Mouse (Mus musculus) MEL (cell line): ENCODE data around the gene Fcgr1. TPM values are rescaled to one million over a fixed set of nuclear protein-coding genes. Genes with fewer than 3 reads are reported as not detected.
A peak's percentile ranks its signal among the peaks of the same experiment; 100 is the strongest.
"Not testable (repeated sequence)": the region's sequence is repeated elsewhere in the genome, so short reads cannot be mapped to it uniquely, and the experiment has no call there.

ENCODE experiments used
- DNase-seq: peaks from one replicate; pipeline ENCODE4 v3.0.0; 2011; ENCODE audit warnings: low read depth, low spot score
- H3K27ac ChIP-seq: 2 replicates; pipeline ENCODE4 v1.5.1; 2012; ENCODE audit warnings: low read depth, mild to moderate bottlenecking, control low read depth, low read length, moderate library complexity; ENCODE audit not compliant: control insufficient read depth
- H3K27me3 ChIP-seq, 2 experiments: fragments of 150-350 bp in 1 of 2; sonication (generic) in 1 of 2; 2 replicates each; pipeline ENCODE4 v1.6.1; 2012; ENCODE audit warnings: low read length in 2 of 2, mild to moderate bottlenecking in 2 of 2, improper control_type of control experiment in 1 of 2, moderate library complexity in 1 of 2; ENCODE audit not compliant: insufficient read depth in 2 of 2, control insufficient read depth in 1 of 2
- H3K36me3 ChIP-seq, 2 experiments: 2 replicates each; pipeline ENCODE4 v1.6.1; 2012 to 2014; ENCODE audit warnings: low read length in 2 of 2, improper control_type of control experiment in 1 of 2, inconsistent platforms in 1 of 2, mild to moderate bottlenecking in 1 of 2; ENCODE audit not compliant: insufficient read depth in 2 of 2, control insufficient read depth in 1 of 2
- H3K4me1 ChIP-seq, 2 experiments: fragments of 150-350 bp in 1 of 2; sonication (generic) in 1 of 2; 2 replicates each; pipeline ENCODE4 v1.6.1; 2012; ENCODE audit warnings: low read length in 2 of 2, improper control_type of control experiment in 1 of 2, mild to moderate bottlenecking in 1 of 2; ENCODE audit not compliant: insufficient read depth in 2 of 2, control insufficient read depth in 1 of 2
- H3K4me3 ChIP-seq, 2 experiments: fragments of 150-350 bp in 1 of 2; sonication (generic) in 1 of 2; 2 replicates each; pipeline ENCODE4 v1.5.1; 2012; ENCODE audit warnings: low read depth in 2 of 2, low read length in 2 of 2, mild to moderate bottlenecking in 2 of 2, moderate library complexity in 2 of 2, control low read depth in 1 of 2, improper control_type of control experiment in 1 of 2; ENCODE audit not compliant: control insufficient read depth in 1 of 2, insufficient read depth in 1 of 2
- H3K79me2 ChIP-seq: 2 replicates; pipeline ENCODE4 v1.6.1; 2012; ENCODE audit warnings: mild to moderate bottlenecking, low read length, moderate library complexity; ENCODE audit not compliant: control insufficient read depth, poor library complexity, insufficient read depth
- H3K9ac ChIP-seq: 2 replicates; pipeline ENCODE4 v1.6.1; 2012; ENCODE audit warnings: low read depth, mild to moderate bottlenecking, control low read depth, low read length, moderate library complexity; ENCODE audit not compliant: control insufficient read depth, poor library complexity, severe bottlenecking
- H3K9me3 ChIP-seq: fragments of 150-350 bp; sonication (generic); replicated peaks from 2 replicates; pipeline ENCODE4 v1.6.1; 2012; ENCODE audit warnings: mild to moderate bottlenecking, low read length, improper control_type of control experiment, moderate library complexity; ENCODE audit not compliant: insufficient read depth
- BHLHE40 ChIP-seq: IDR thresholded peaks from 2 replicates; pipeline ENCODE4 v1.6.1; 2012; ENCODE audit warnings: low read depth, mild to moderate bottlenecking, inconsistent platforms, low read length, improper control_type of control experiment, borderline replicate concordance
- CHD1 ChIP-seq: IDR thresholded peaks from 2 replicates; pipeline ENCODE4 v1.6.1; 2012; ENCODE audit warnings: low read depth, mild to moderate bottlenecking, inconsistent platforms, low read length, improper control_type of control experiment
- CHD2 ChIP-seq: IDR thresholded peaks from 2 replicates; pipeline ENCODE4 v1.6.1; 2011; ENCODE audit warnings: low read length, improper control_type of control experiment
- GATA1 ChIP-seq: IDR thresholded peaks from 2 replicates; pipeline ENCODE4 v1.6.1; 2011; ENCODE audit warnings: low read depth, low read length, improper control_type of control experiment
- KAT2A ChIP-seq: conservative IDR thresholded peaks from 2 replicates; pipeline ENCODE4 v1.6.1; 2012; ENCODE audit warnings: low read depth, low read length, improper control_type of control experiment, inconsistent platforms
- MEF2A ChIP-seq: IDR thresholded peaks from 2 replicates; pipeline ENCODE4 v1.6.1; 2014; ENCODE audit warnings: low read depth, mild to moderate bottlenecking, inconsistent platforms, low read length, improper control_type of control experiment; ENCODE audit not compliant: poor library complexity, insufficient replicate concordance, severe bottlenecking; ENCODE audit errors: extremely low read depth
- MXI1 ChIP-seq: IDR thresholded peaks from 2 replicates; pipeline ENCODE4 v1.6.1; 2011; ENCODE audit warnings: mild to moderate bottlenecking, low read depth, low read length, improper control_type of control experiment
- MYB ChIP-seq: IDR thresholded peaks from 2 replicates; pipeline ENCODE4 v1.6.1; 2011; ENCODE audit warnings: mild to moderate bottlenecking, low read depth, low read length, improper control_type of control experiment
- MYC ChIP-seq: IDR thresholded peaks from 2 replicates; pipeline ENCODE4 v1.6.1; 2011; ENCODE audit warnings: low read depth, mild to moderate bottlenecking, low read length, improper control_type of control experiment, moderate library complexity
- NELFE ChIP-seq: IDR thresholded peaks from 2 replicates; pipeline ENCODE4 v1.6.1; 2011; ENCODE audit warnings: low read depth, low read length, improper control_type of control experiment
- NRF1 ChIP-seq: IDR thresholded peaks from 2 replicates; pipeline ENCODE4 v1.6.1; 2014; ENCODE audit warnings: low read depth, mild to moderate bottlenecking, inconsistent platforms, low read length, improper control_type of control experiment, moderate library complexity; ENCODE audit not compliant: poor library complexity, insufficient read depth, severe bottlenecking
- POLR2A ChIP-seq, 2 experiments: IDR thresholded peaks; 2 replicates each; pipeline ENCODE4 v1.6.1; 2011 to 2012; ENCODE audit warnings: low read length in 2 of 2, mild to moderate bottlenecking in 2 of 2, control low read depth in 1 of 2, improper control_type of control experiment in 1 of 2, low read depth in 1 of 2, moderate library complexity in 1 of 2; ENCODE audit not compliant: control insufficient read depth in 1 of 2, insufficient read depth in 1 of 2, poor library complexity in 1 of 2
- POLR2AphosphoS2 ChIP-seq: IDR thresholded peaks from 2 replicates; pipeline ENCODE4 v1.6.1; 2011; ENCODE audit warnings: low read length, improper control_type of control experiment
- POLR2AphosphoS5 ChIP-seq: IDR thresholded peaks from 2 replicates; pipeline ENCODE4 v1.6.1; 2012; ENCODE audit warnings: low read depth, borderline replicate concordance, mild to moderate bottlenecking, inconsistent platforms, low read length, moderate library complexity, mixed read lengths
- RAD21 ChIP-seq: IDR thresholded peaks from 2 replicates; pipeline ENCODE4 v1.6.1; 2011; ENCODE audit warnings: mild to moderate bottlenecking, low read depth, low read length, improper control_type of control experiment
- SIN3A ChIP-seq: IDR thresholded peaks from 2 replicates; pipeline ENCODE4 v1.6.1; 2012; ENCODE audit warnings: low read length, improper control_type of control experiment, inconsistent platforms
- TAL1 ChIP-seq: IDR thresholded peaks from 2 replicates; pipeline ENCODE4 v1.6.1; 2012; ENCODE audit warnings: mild to moderate bottlenecking, inconsistent platforms, low read length, moderate library complexity, mixed read lengths
- TBP ChIP-seq: IDR thresholded peaks from 2 replicates; pipeline ENCODE4 v1.8.0; 2011; ENCODE audit warnings: low read depth, low read length, improper control_type of control experiment
- TCF12 ChIP-seq: IDR thresholded peaks from 2 replicates; pipeline ENCODE4 v1.6.1; 2014; ENCODE audit warnings: low read depth, mild to moderate bottlenecking, inconsistent platforms, low read length, improper control_type of control experiment, moderate library complexity
- UBTF ChIP-seq: IDR thresholded peaks from 2 replicates; pipeline ENCODE4 v1.6.1; 2012; ENCODE audit warnings: low read depth, mild to moderate bottlenecking, inconsistent platforms, low read length, improper control_type of control experiment, moderate library complexity, borderline replicate concordance; ENCODE audit not compliant: insufficient read depth
- ZC3H11A ChIP-seq: IDR thresholded peaks from 2 replicates; pipeline ENCODE4 v1.6.1; 2012; ENCODE audit warnings: low read depth, mild to moderate bottlenecking, inconsistent platforms, low read length, improper control_type of control experiment
- ZKSCAN1 ChIP-seq: IDR thresholded peaks from 2 replicates; pipeline ENCODE4 v1.6.1; 2012; ENCODE audit warnings: low read depth, mild to moderate bottlenecking, inconsistent platforms, low read length, improper control_type of control experiment, moderate library complexity
- polyA plus RNA-seq, 2 experiments: library from polyadenylated mRNA; stranded (reverse) in 1 of 2; unstranded in 1 of 2; fragments of >175 nt in 1 of 2; fragments of >200 nt in 1 of 2; gene quantifications; 2 replicates each; pipeline versions ENCODE4 v1.2.1 to v1.2.4; 2012; ENCODE audit warnings: low replicate concordance in 2 of 2, low read depth in 1 of 2; ENCODE audit not compliant: insufficient read length in 2 of 2, insufficient read depth in 1 of 2, missing spikeins in 1 of 2
- total RNA-seq: library from RNA; depleted of rRNA; stranded (reverse); fragments of 300-350 nt; gene quantifications from 2 replicates; pipeline ENCODE4 v1.2.3, GENCODE M21; 2012

The Fcgr1 gene
- total and polyA plus RNA-seq, 3 experiments, result 2.8 to 4.7 TPM; not detected in 1

GRCm38 (mm10) chr3:96240799-96241197, 53.0 kb downstream of the Fcgr1 start:
- Histone ChIP-seq H3K79me2 (peaks cover 7% of the 10 kb centered on the region), H3K27me3 (no peaks in the 10 kb centered on the region), H3K4me1 (peaks cover 13 to 41% of the 10 kb centered on the region in 2 experiments), H3K27ac (peak overlapping the region; percentile 92), H3K9me3 (no peaks in the 10 kb centered on the region), H3K36me3 (peaks cover 0 to 49% of the 10 kb centered on the region in 2 experiments; a peak in 2 of 4 replicates), H3K9ac (peak overlapping the region; percentile 90), H3K4me3 (peak overlapping the region; percentile 38 to 55)
- DNase-seq, result peak; percentile 73
- TF ChIP-seq TBP (no peak), CHD1 (no peak), MYB (no peak), GATA1 (no peak), NELFE (no peak), TCF12 (no peak), RAD21 (no peak), NRF1 (no peak), BHLHE40 (no peak), MYC (no peak), ZC3H11A (no peak), CHD2 (no peak), SIN3A (no peak), ZKSCAN1 (no peak), TAL1 (no peak), UBTF (no peak), MEF2A (no peak), KAT2A (no peak), MXI1 (no peak), POLR2AphosphoS2 (no peak)

- H3K79me2 ChIP-seq, H3K9me3 ChIP-seq, H3K27me3 ChIP-seq: not testable (repeated sequence)
- Histone ChIP-seq H3K27ac (peak within 1 kb of the TSS; percentile 92), H3K4me3 (peak within 1 kb of the TSS; percentile 38 to 55), H3K4me1 (peaks cover 13 to 41% of the 10 kb centered on the region in 2 experiments), H3K9ac (peak within 1 kb of the TSS; percentile 90), H3K36me3 (peaks cover 0 to 49% of the 10 kb centered on the region in 2 experiments; a peak in 2 of 4 replicates)
- TF ChIP-seq POLR2A (IDR thresholded peaks at IDR 0.05; ENCODE audit: control insufficient read depth in 1 of 2, insufficient read depth in 1 of 2, low read depth in 1 of 2, low read length in 2 of 2, poor library complexity in 1 of 2), result peak in 1 of 2 experiments; percentile 68; a peak in 2 of 4 replicates
- TF ChIP-seq POLR2AphosphoS5, result 0 out of 2 replicates have a peak, but pooled peaks have one; percentile 6
- DNase-seq, result peak; percentile 94
Observed at GRCm38 (mm10) chr3:96239949-96240798, 53.6 kb downstream of the Fcgr1 start, which contains the start of gene Hist2h2aa2. Gene Hist2h2aa2 (minus strand): TSS chr3:96240276.
